ENCODE assay signal across 11 mouse cellular contexts in genomic region chr5:140621092-140621491, GRCm38 (mm10). TPM values are rescaled to one million over a fixed set of nuclear protein-coding genes. Genes with fewer than 3 reads are reported as not detected.
DNase-seq lines count a peak whose midpoint lies in the region; ATAC-seq and TF ChIP-seq lines count a peak whose summit lies in the region.
"Had no signal": no experiment of that assay in that cellular context is flagged by ENCODE, and none has a peak within 500 bp of the region (broad histone marks: within the 10 kb centered on the region; RNA-seq: fewer than 3 reads in every experiment).

No protein-coding gene starts in this region.

- H3K4me1 ChIP-seq in embryonic fibroblast, embryonic 13.5 days (ENCODE audit: control insufficient read depth, insufficient read depth, low read length) = peaks cover 2% of the 10 kb centered on the region; the same call in 1 of the 2 replicates
- H3K4me1 ChIP-seq in hindbrain, embryonic 12.5 days = peaks cover 17% of the 10 kb centered on the region
- H3K4me1 ChIP-seq in midbrain, embryonic 15.5 days = peaks cover 12% of the 10 kb centered on the region
- no peaks in the 10 kb centered on the region; the same call in 1 of the 2 replicates for H3K4me1 ChIP-seq in intestine, postnatal 0 days (replicated peaks; ENCODE audit: control insufficient read depth, insufficient read depth, low read length)
- no peaks in the 10 kb centered on the region for H3K4me1 ChIP-seq in lung, postnatal 0 days (ENCODE audit: insufficient read depth, low read depth, low read length)

- H3K27ac ChIP-seq in embryonic fibroblast, embryonic 13.5 days (ENCODE audit: insufficient read depth, low read length) = 0 out of 2 replicates have a peak overlapping the region, but pooled peaks have one; percentile 39
- H3K27ac ChIP-seq in hindbrain, embryonic 12.5 days = 0 out of 2 replicates have a peak overlapping the region, but pooled peaks have one; percentile 31
- peak overlapping the region; percentile 30; the same call in 1 of the 2 replicates for H3K27ac ChIP-seq in midbrain, embryonic 15.5 days
- H3K27ac ChIP-seq in intestine, postnatal 0 days (ENCODE audit: low read depth, low read length) = no peak overlapping the region
- H3K27ac ChIP-seq in lung, postnatal 0 days (ENCODE audit: low read length) = no peak overlapping the region

- 68% methylated on average over 9 of the region's 9 CpGs for WGBS in hindbrain, embryonic 12.5 days
- 74% methylated on average over 9 of the region's 9 CpGs for WGBS in midbrain, embryonic 15.5 days
- WGBS in intestine, postnatal 0 days = 77% methylated on average over 9 of the region's 9 CpGs
- 73% methylated on average over 9 of the region's 9 CpGs for WGBS in lung, postnatal 0 days

- no peaks in the 10 kb centered on the region for H3K27me3 ChIP-seq in hindbrain, embryonic 12.5 days
- H3K27me3 ChIP-seq in midbrain, embryonic 15.5 days (replicated peaks) = no peaks in the 10 kb centered on the region
- no peaks in the 10 kb centered on the region for H3K27me3 ChIP-seq in intestine, postnatal 0 days (replicated peaks; ENCODE audit: control insufficient read depth, insufficient read depth, low read length)
- H3K27me3 ChIP-seq in lung, postnatal 0 days (replicated peaks; ENCODE audit: insufficient read depth, low read length) = no peaks in the 10 kb centered on the region
- H3K27me3 ChIP-seq: CH12.LX had no signal

- no peak for TF ChIP-seq POLR2A in embryonic fibroblast, embryonic 13.5 days (IDR thresholded peaks at IDR 0.05; ENCODE audit: low read depth, low read length)

- no peak overlapping the region for H3K4me3 ChIP-seq in embryonic fibroblast, embryonic 13.5 days (ENCODE audit: insufficient read depth, low read length)
- no peak overlapping the region for H3K4me3 ChIP-seq in hindbrain, embryonic 12.5 days
- no peak overlapping the region for H3K4me3 ChIP-seq in midbrain, embryonic 15.5 days
- no peak overlapping the region for H3K4me3 ChIP-seq in intestine, postnatal 0 days (ENCODE audit: low read depth, low read length)
- H3K4me3 ChIP-seq in lung, postnatal 0 days (ENCODE audit: low read depth, low read length) = no peak overlapping the region

- no peak for TF ChIP-seq CTCF in embryonic fibroblast, embryonic 13.5 days (IDR thresholded peaks at IDR 0.05; ENCODE audit: borderline replicate concordance, insufficient read depth, low read length)
- TF ChIP-seq CTCF in intestine, postnatal 0 days (IDR thresholded peaks at IDR 0.05; ENCODE audit: low read depth) = no peak
- TF ChIP-seq CTCF in lung, postnatal 0 days (IDR thresholded peaks at IDR 0.05) = no peak

- no peak for ATAC-seq in hindbrain, embryonic 12.5 days (ENCODE audit: low FRiP score)
- ATAC-seq in midbrain, embryonic 15.5 days (replicated peaks) = no peak
- no peak for ATAC-seq in intestine, postnatal 0 days
- ATAC-seq in lung, postnatal 0 days = no peak

- H3K9ac ChIP-seq in hindbrain, embryonic 12.5 days = 0 out of 2 replicates have a peak overlapping the region, but pooled peaks have one; percentile 10
- no peak overlapping the region for H3K9ac ChIP-seq in midbrain, embryonic 15.5 days
- H3K9ac ChIP-seq in intestine, postnatal 0 days (ENCODE audit: low read depth, low read length) = no peak overlapping the region
- H3K9ac ChIP-seq in lung, postnatal 0 days (replicated peaks; ENCODE audit: low read depth) = no peak overlapping the region

- peaks cover 51% of the 10 kb centered on the region for H3K36me3 ChIP-seq in hindbrain, embryonic 12.5 days
- H3K36me3 ChIP-seq in midbrain, embryonic 15.5 days (replicated peaks) = peaks cover 28% of the 10 kb centered on the region
- peaks cover 40% of the 10 kb centered on the region for H3K36me3 ChIP-seq in intestine, postnatal 0 days (ENCODE audit: control insufficient read depth, insufficient read depth)
- H3K36me3 ChIP-seq in lung, postnatal 0 days (ENCODE audit: insufficient read depth, low read length) = peaks cover 6% of the 10 kb centered on the region; the same call in 1 of the 2 replicates

- peak; percentile 21 for DNase-seq in kidney, postnatal 10 days
- DNase-seq in kidney, adult 11 months = no peak
- no peak for DNase-seq in lung, postnatal 0 days (ENCODE audit: low spot score)
- DNase-seq: lung, postnatal 36 days; right cerebral cortex, postnatal 14 days had no signal

- TF ChIP-seq EP300 in lung, postnatal 0 days (IDR thresholded peaks at IDR 0.05) = no peak

- H3K4me2 ChIP-seq in hindbrain, embryonic 12.5 days (replicated peaks) = no peak overlapping the region
- H3K4me2 ChIP-seq in midbrain, embryonic 15.5 days = no peak overlapping the region
- no peak overlapping the region for H3K4me2 ChIP-seq in intestine, postnatal 0 days (replicated peaks; ENCODE audit: low read depth)
- H3K4me2 ChIP-seq in lung, postnatal 0 days (replicated peaks; ENCODE audit: low read depth, low read length) = no peak overlapping the region

- no peaks in the 10 kb centered on the region for H3K9me3 ChIP-seq in hindbrain, embryonic 12.5 days (replicated peaks)
- H3K9me3 ChIP-seq in midbrain, embryonic 15.5 days = no peaks in the 10 kb centered on the region
- no peaks in the 10 kb centered on the region for H3K9me3 ChIP-seq in intestine, postnatal 0 days (ENCODE audit: control insufficient read depth)
- no peaks in the 10 kb centered on the region for H3K9me3 ChIP-seq in lung, postnatal 0 days (ENCODE audit: low read length)

RNA-seq across cellular contexts. Expression of gene Lfng, which starts 14.0 kb away (rescaled TPM):
- 7.1 and 8.2 TPM in 2 replicates for polyA plus RNA-seq in embryonic fibroblast, embryonic 13.5 days (2011; ENCODE audit: insufficient read length, low read depth, missing spikeins)
- 23.8 and 27.6 TPM in 2 replicates for polyA plus RNA-seq in hindbrain, embryonic 12.5 days (2016; fragmentation: Nextera tagmentation; extraction: Ambion mirVana)
- polyA plus RNA-seq in midbrain, embryonic 15.5 days (2015; fragmentation: Nextera tagmentation; extraction: Ambion mirVana) = 20.4 and 21.8 TPM in 2 replicates
- polyA plus RNA-seq in intestine, postnatal 0 days (2015; fragmentation: Nextera tagmentation; extraction: Ambion mirVana) = 7.1 and 7.3 TPM in 2 replicates
- polyA plus RNA-seq in lung, postnatal 0 days (2015; fragmentation: Nextera tagmentation; extraction: Ambion mirVana) = 23.1 and 25.5 TPM in 2 replicates

RNA-seq across cellular contexts. Expression of gene Ttyh3, which starts 27.7 kb away (rescaled TPM):
- 79.6 and 95.0 TPM in 2 replicates for polyA plus RNA-seq in embryonic fibroblast, embryonic 13.5 days (2011; ENCODE audit: insufficient read length, low read depth, missing spikeins)
- 83.7 and 98.3 TPM in 2 replicates for polyA plus RNA-seq in hindbrain, embryonic 12.5 days (2016; fragmentation: Nextera tagmentation; extraction: Ambion mirVana)
- 80.3 and 84.2 TPM in 2 replicates for polyA plus RNA-seq in midbrain, embryonic 15.5 days (2015; fragmentation: Nextera tagmentation; extraction: Ambion mirVana)
- polyA plus RNA-seq in intestine, postnatal 0 days (2015; fragmentation: Nextera tagmentation; extraction: Ambion mirVana) = 21.4 and 23.6 TPM in 2 replicates
- 18.2 and 19.8 TPM in 2 replicates for polyA plus RNA-seq in lung, postnatal 0 days (2015; fragmentation: Nextera tagmentation; extraction: Ambion mirVana)

RNA-seq across cellular contexts. Expression of gene Grifin, which starts 56.2 kb away (rescaled TPM):
- polyA plus RNA-seq in embryonic fibroblast, embryonic 13.5 days (2011; ENCODE audit: insufficient read length, low read depth, missing spikeins) = not detected in 2 replicates
- polyA plus RNA-seq in hindbrain, embryonic 12.5 days (2016; fragmentation: Nextera tagmentation; extraction: Ambion mirVana) = not detected in 2 replicates
- polyA plus RNA-seq in midbrain, embryonic 15.5 days (2015; fragmentation: Nextera tagmentation; extraction: Ambion mirVana) = 0.41 TPM in 1 of 2 replicates, not detected in the other
- 1.1 and 1.5 TPM in 2 replicates for polyA plus RNA-seq in intestine, postnatal 0 days (2015; fragmentation: Nextera tagmentation; extraction: Ambion mirVana)
- not detected in 2 replicates for polyA plus RNA-seq in lung, postnatal 0 days (2015; fragmentation: Nextera tagmentation; extraction: Ambion mirVana)
- polyA plus RNA-seq: kidney, embryonic 14.5 days had no signal

Comparison
In these comparisons a context has a peak if more than half of its experiments do, and no peak if none do; other contexts are left out.
1. H3K27ac ChIP-seq: peak in embryonic fibroblast, embryonic 13.5 days (single experiment), hindbrain, embryonic 12.5 days (single experiment) and midbrain, embryonic 15.5 days (single experiment); none in intestine, postnatal 0 days (single experiment) and lung, postnatal 0 days (single experiment).